Mouse (Mus musculus) liver, embryonic 14.5 days (tissue): ENCODE measurements around the gene Slc25a23.

Source experiments
- CTCF ChIP-seq: IDR thresholded peaks from 2 replicates; pipeline ENCODE4 v1.5.1; 2016; ENCODE audit warnings: antibody characterized with exemption, low read depth, control low read depth
- EP300 ChIP-seq: IDR thresholded peaks from 2 replicates; pipeline ENCODE4 v1.6.1; 2016; ENCODE audit warnings: antibody characterized with exemption, low read depth

- TF ChIP-seq EP300: no peak
- TF ChIP-seq CTCF: peak; percentile 24
These were observed 40.1 kb upstream of the Slc25a23 start for GRCm38 (mm10) chr17:57099629-57100325.
